Mouse (Mus musculus): Measurements from ENCODE around the gene Dtd1.

Dtd1 gene

GRCm38 (mm10) chr2:144770452-144770941, 170.8 kb downstream of the Dtd1 start:
- DNase-seq: no peak

GRCm38 (mm10) chr2:144771841-144772240, 172.1 kb downstream of the Dtd1 start:
- no peak for DNase-seq

DNA sequence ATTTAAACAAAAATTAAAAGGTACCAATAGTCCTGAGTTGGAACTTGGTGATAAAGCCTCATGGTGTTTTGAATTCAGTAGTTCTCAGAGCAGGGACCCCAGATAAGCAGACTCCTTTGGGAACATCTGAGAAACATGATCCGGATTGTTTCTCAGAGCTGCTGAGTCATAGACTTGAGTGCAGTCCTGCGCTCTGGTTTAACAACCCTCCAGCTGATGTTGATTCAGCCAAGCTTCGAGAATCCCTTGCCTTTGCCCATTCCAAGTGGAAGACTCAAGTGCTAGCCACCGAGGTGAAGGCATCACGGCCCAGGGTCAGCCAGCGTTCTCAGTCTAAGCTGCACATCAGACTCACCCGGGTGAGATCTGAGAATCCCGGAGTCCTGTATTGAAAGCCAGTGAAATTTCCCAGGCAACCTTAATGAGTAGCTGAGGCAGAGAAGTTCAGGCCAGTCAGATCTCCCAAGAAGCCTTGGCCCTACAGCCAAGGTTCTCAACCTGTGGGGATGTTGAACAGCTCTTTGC, 175.0 kb downstream of the Dtd1 start:
- DNase-seq: peak; percentile 8

GRCm38 (mm10) chr2:144775626-144776025, 175.9 kb downstream of the Dtd1 start:
- no peak for DNase-seq

DNA sequence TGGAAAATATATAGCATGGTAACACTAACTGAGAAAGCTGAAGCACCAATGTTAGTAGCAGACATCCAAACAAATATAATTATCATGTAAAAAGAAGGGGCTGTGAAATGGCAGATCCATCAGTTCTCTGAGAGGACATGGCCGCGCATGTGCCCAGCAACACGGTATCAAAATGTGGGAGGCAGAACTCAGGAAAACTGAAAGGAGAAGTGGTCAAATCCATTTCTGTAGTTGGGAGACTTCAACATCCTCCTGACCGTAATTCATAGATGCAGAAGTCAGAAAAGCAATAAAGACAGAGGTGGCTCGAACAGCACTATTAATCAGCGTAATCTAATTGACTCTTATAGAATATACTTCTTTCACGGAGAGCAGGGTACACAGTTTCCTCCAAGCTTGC, 179.6 kb downstream of the Dtd1 start:
- DNase-seq: no peak

- DNase-seq: peak; percentile 33
Measured at GRCm38 (mm10) chr2:144780731-144781130, 181.0 kb downstream of the Dtd1 start.

- DNase-seq: no peak
Measured at GRCm38 (mm10) chr2:144781871-144782270, 182.2 kb downstream of the Dtd1 start.

- no peak for DNase-seq
Measured at GRCm38 (mm10) chr2:144782481-144782880, 182.8 kb downstream of the Dtd1 start.

DNA sequence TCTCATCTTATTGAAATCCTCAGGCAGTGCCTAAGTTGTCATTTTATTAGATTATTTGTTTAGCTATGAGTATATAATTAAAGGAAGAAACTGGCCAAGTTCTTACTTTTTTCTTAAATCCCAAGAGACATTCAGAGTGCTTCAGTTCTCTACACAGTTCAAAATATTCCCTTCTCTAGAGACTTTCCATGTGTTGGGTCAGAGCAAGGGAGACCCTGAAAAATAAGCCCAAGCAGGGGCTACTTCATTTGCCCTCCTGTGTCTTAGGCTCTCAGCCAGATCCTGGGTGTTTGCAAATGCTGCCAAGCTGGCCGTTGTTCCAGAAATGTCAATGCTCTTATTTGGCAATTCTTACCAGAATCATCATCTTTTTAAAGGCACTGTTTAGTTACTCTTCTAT, 183.5 kb downstream of the Dtd1 start:
- no peak for DNase-seq

DNA sequence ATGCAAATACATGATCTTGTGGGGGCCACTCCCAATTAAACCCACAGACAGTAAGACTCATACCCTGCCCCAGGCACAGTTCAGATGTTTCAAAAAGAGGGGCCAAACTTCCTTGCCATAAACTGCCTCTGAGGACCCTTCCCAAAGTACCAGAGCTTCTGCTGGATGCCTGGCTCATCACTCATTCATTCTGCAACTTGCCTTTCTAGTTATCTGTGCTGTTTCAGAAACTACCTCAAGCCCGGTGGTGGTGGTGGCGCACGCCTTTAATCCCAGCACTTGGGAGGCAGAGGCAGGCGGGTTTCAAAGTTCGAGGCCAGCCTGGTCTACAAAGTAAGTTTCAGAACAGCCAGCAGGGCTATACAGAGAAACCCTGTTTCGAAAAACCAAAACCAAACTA, 184.1 kb downstream of the Dtd1 start:
- no peak for DNase-seq

GRCm38 (mm10) chr2:144791671-144792294, 192.1 kb downstream of the Dtd1 start:
- no peak for DNase-seq

DNA sequence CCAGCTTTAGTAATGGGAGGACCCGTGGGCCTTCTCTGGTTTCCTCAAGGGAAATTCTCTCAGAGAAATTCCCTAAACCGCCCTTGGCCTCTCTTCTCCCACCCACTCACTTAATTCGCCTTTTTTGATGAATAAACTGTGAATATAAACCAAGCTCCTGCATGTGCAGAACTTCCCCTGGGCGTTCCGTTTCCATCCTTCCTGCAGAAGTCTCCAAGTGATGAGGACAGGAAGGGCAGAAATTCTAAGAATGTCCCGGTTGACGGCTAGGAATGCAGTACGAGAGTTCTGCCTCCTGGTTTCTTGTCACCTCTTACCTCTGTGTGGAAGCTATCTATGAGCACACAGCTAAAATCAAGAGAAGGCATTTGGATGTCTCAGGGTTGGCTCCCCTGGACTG, 197.8 kb downstream of the Dtd1 start:
- DNase-seq: no peak

GRCm38 (mm10) chr2:144807766-144808754, 208.4 kb downstream of the Dtd1 start:
- DNase-seq: no peak

Data from lung, postnatal 36 days (tissue).